32 mouse cellular contexts compared by ENCODE assay signal in the genomic region with DNA sequence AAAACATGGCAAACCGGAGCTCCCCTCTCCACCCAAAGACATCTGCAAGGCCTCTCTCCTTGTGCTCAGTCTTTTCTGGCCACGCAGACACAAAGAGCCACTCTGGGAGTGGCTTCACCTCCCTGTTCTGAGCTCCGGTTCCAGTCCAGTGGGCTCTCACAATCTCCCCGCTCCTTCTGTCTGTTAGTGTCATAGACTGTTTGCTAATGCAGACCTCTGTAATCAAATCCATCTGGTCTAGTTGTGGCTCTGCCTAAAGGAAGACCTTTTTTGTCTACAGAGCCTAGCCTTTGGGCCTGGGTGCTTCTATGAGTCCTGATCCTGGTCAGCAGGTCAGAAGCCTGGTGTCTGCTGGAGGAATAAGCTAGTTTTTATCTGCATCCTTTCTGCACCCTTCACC. TPM values are rescaled to one million over a fixed set of nuclear protein-coding genes. Genes with fewer than 3 reads are reported as not detected.
DNase-seq lines count a peak whose midpoint lies in the region; ATAC-seq and TF ChIP-seq lines count a peak whose summit lies in the region.
"Had no signal": no experiment of that assay in that cellular context is flagged by ENCODE, and none has a peak within 500 bp of the region (broad histone marks: within the 10 kb centered on the region; RNA-seq: fewer than 3 reads in every experiment).

No protein-coding gene starts in this region.

- no peak overlapping the region for H3K4me3 ChIP-seq in kidney, embryonic 15.5 days (replicated peaks)
- H3K4me3 ChIP-seq in kidney, adult 2 months (ENCODE audit: insufficient read depth, low read depth, low read length), result no peak overlapping the region
- H3K4me3 ChIP-seq in embryonic facial prominence, embryonic 10.5 days, result no peak overlapping the region
- no peak overlapping the region for H3K4me3 ChIP-seq in limb, embryonic 13.5 days
- H3K4me3 ChIP-seq: forebrain, embryonic 15.5 days; heart, embryonic 13.5 days; hindbrain, embryonic 15.5 days; intestine, embryonic 15.5 days; neural tube, embryonic 12.5 days had no signal

- no peaks in the 10 kb centered on the region for H3K9me3 ChIP-seq in kidney, embryonic 15.5 days (replicated peaks)
- no peaks in the 10 kb centered on the region for H3K9me3 ChIP-seq in embryonic facial prominence, embryonic 10.5 days
- H3K9me3 ChIP-seq in limb, embryonic 13.5 days, result no peaks in the 10 kb centered on the region
- H3K9me3 ChIP-seq: forebrain, embryonic 15.5 days; G1E; heart, embryonic 13.5 days; hindbrain, embryonic 15.5 days; intestine, embryonic 15.5 days; neural tube, embryonic 12.5 days had no signal

- no peak overlapping the region for H3K4me2 ChIP-seq in kidney, embryonic 15.5 days
- H3K4me2 ChIP-seq in limb, embryonic 13.5 days (replicated peaks), result no peak overlapping the region
- H3K4me2 ChIP-seq: forebrain, embryonic 15.5 days; heart, embryonic 13.5 days; hindbrain, embryonic 15.5 days; intestine, embryonic 15.5 days; lung, embryonic 14.5 days; neural tube, embryonic 12.5 days had no signal

- H3K36me3 ChIP-seq in kidney, embryonic 15.5 days, result no peaks in the 10 kb centered on the region
- H3K36me3 ChIP-seq in kidney, adult 2 months (ENCODE audit: control insufficient read depth, insufficient read depth, low read length), result no peaks in the 10 kb centered on the region
- no peaks in the 10 kb centered on the region for H3K36me3 ChIP-seq in embryonic facial prominence, embryonic 10.5 days (replicated peaks)
- H3K36me3 ChIP-seq in limb, embryonic 13.5 days, result no peaks in the 10 kb centered on the region
- H3K36me3 ChIP-seq: forebrain, embryonic 15.5 days; G1E; heart, embryonic 13.5 days; hindbrain, embryonic 15.5 days; intestine, embryonic 15.5 days; neural tube, embryonic 12.5 days had no signal

- H3K4me1 ChIP-seq in kidney, embryonic 15.5 days, result peaks cover 57% of the 10 kb centered on the region
- H3K4me1 ChIP-seq in kidney, adult 2 months (ENCODE audit: control insufficient read depth, insufficient read depth, low read length), result peaks cover 13% of the 10 kb centered on the region
- H3K4me1 ChIP-seq in embryonic facial prominence, embryonic 10.5 days, result peaks cover 56% of the 10 kb centered on the region
- H3K4me1 ChIP-seq in limb, embryonic 13.5 days, result peaks cover 33% of the 10 kb centered on the region

- TF ChIP-seq POLR2A in kidney, adult 2 months (IDR thresholded peaks at IDR 0.05; ENCODE audit: low read depth, low read length), result no peak

- peak overlapping the region; percentile 54; the same call in 1 of the 2 replicates for H3K27ac ChIP-seq in kidney, embryonic 15.5 days
- H3K27ac ChIP-seq in kidney, adult 2 months (ENCODE audit: insufficient read depth, low read depth, low read length), result no peak overlapping the region
- H3K27ac ChIP-seq in embryonic facial prominence, embryonic 10.5 days (replicated peaks), result peak overlapping the region; percentile 80
- peak overlapping the region; percentile 16; the same call in 1 of the 2 replicates for H3K27ac ChIP-seq in limb, embryonic 13.5 days
- H3K27ac ChIP-seq: forebrain, embryonic 15.5 days; heart, embryonic 13.5 days; hindbrain, embryonic 15.5 days; intestine, embryonic 15.5 days; liver, embryonic 14.5 days; neural tube, embryonic 12.5 days had no signal

- no peak overlapping the region for H3K9ac ChIP-seq in kidney, embryonic 15.5 days
- no peak overlapping the region for H3K9ac ChIP-seq in limb, embryonic 13.5 days
- H3K9ac ChIP-seq: forebrain, embryonic 15.5 days; heart, embryonic 13.5 days; hindbrain, embryonic 15.5 days; intestine, embryonic 15.5 days; liver, embryonic 14.5 days; lung, embryonic 14.5 days; neural tube, embryonic 12.5 days had no signal

- peaks cover 18% of the 10 kb centered on the region; the same call in 1 of the 2 replicates for H3K27me3 ChIP-seq in kidney, embryonic 15.5 days
- no peaks in the 10 kb centered on the region for H3K27me3 ChIP-seq in kidney, adult 2 months (replicated peaks; ENCODE audit: control insufficient read depth, insufficient read depth, low read length)
- H3K27me3 ChIP-seq in embryonic facial prominence, embryonic 10.5 days (replicated peaks; ENCODE audit: low read depth, poor library complexity, severe bottlenecking), result peaks cover 18% of the 10 kb centered on the region; the same call in 1 of the 2 replicates
- no peaks in the 10 kb centered on the region for H3K27me3 ChIP-seq in limb, embryonic 13.5 days
- H3K27me3 ChIP-seq: hindbrain, embryonic 15.5 days; intestine, embryonic 15.5 days; Patski had no signal

- ATAC-seq in kidney, embryonic 15.5 days (replicated peaks; ENCODE audit: low FRiP score), result 0 out of 2 replicates have a peak, but pooled peaks have one; percentile 24
- ATAC-seq in limb, embryonic 13.5 days (ENCODE audit: low FRiP score, low read depth), result no peak
- no peak for ATAC-seq in inflammation-experienced regulatory T-cells, adult 6 months
- ATAC-seq: forebrain, embryonic 15.5 days; intestine, embryonic 15.5 days; midbrain, embryonic 16.5 days; Patski had no signal

- TF ChIP-seq CTCF in kidney, adult 2 months (conservative IDR thresholded peaks at IDR 0.05; ENCODE audit: insufficient read depth, insufficient read length, low read depth, low read length), result no peak

- peak; percentile 49 for DNase-seq in embryo, embryonic 10.5 days (ENCODE audit: low spot score)
- no peak for DNase-seq in embryo, embryonic 11 days
- no peak for DNase-seq in kidney, adult 2 months
- DNase-seq in embryonic facial prominence, embryonic 10.5 days (ENCODE audit: low spot score), result no peak
- no peak for DNase-seq in heart, adult 9 months (ENCODE audit: low spot score in 2 of 2)
- DNase-seq: adrenal gland, postnatal 36 days; cerebellum, adult 18-20 months; cerebellum, postnatal 25 days; gastrocnemius, postnatal 25 days; heart, adult 11 months; heart, postnatal 10 days; kidney, adult 9 months; layer of hippocampus, adult 9-11 months; liver; lung, embryonic 14.5 days; lung, postnatal 14 days; right cerebral cortex, adult 18-20 months; spleen, adult 18-20 months; thymus, adult 18-20 months; thymus, postnatal 25 days had no signal

- WGBS in kidney, embryonic 15.5 days, result 39% methylated on average over 4 of the region's 4 CpGs
- 76% methylated on average over 4 of the region's 4 CpGs for WGBS in kidney, adult 2 months
- WGBS in embryonic facial prominence, embryonic 10.5 days, result 26% methylated on average over 4 of the region's 4 CpGs
- 45% methylated on average over 4 of the region's 4 CpGs for WGBS in limb, embryonic 13.5 days

RNA-seq across cellular contexts. Expression of a gene that starts 56.7 kb away (rescaled TPM):
- 5.6 and 5.7 TPM in 2 replicates for polyA plus RNA-seq in kidney, embryonic 15.5 days (2015; fragmentation: Nextera tagmentation; extraction: Ambion mirVana)
- 10.4 and 10.5 TPM in 2 replicates for polyA plus RNA-seq in kidney, adult 2 months (2012; rRNA removed)
- 7.9 and 8.1 TPM in 2 replicates for polyA plus RNA-seq in embryonic facial prominence, embryonic 10.5 days (2016; fragmentation: Nextera tagmentation; extraction: Ambion mirVana)
- polyA plus RNA-seq in limb, embryonic 13.5 days (2015; fragmentation: Nextera tagmentation; extraction: Ambion mirVana), result 7.9 and 8.6 TPM in 2 replicates
- polyA plus RNA-seq in inflammation-experienced regulatory T-cells, adult 6 months (2017; shearing (Covaris generic)), result under 1 TPM in 2 of 3 experiments, not detected in 1; 0.72 to 0.73 TPM
